Mouse (Mus musculus) embryonic facial prominence, embryonic 12.5 days (tissue): ENCODE results near the gene Scarb1. TPM values are rescaled to one million over a fixed set of nuclear protein-coding genes. Genes with fewer than 3 reads are reported as not detected.

ENCODE experiments used
- ATAC-seq: fragments of 200-750 bp; cut with Nextera tagmentation; 2 replicates; pipeline ENCODE4 v1.8.0; 2017; ENCODE audit not compliant: insufficient number of reproducible peaks, insufficient read depth, low FRiP score, low TSS enrichment
- H3K27ac ChIP-seq: fragments of 300-500 bp; sonication (generic); 2 replicates; pipeline ENCODE4 v1.5.1; 2016; ENCODE audit warnings: mild to moderate bottlenecking
- H3K27me3 ChIP-seq: fragments of 300-500 bp; sonication (generic); 2 replicates; pipeline ENCODE4 v1.6.1; 2016; ENCODE audit warnings: mild to moderate bottlenecking, moderate library complexity
- H3K36me3 ChIP-seq: fragments of 300-500 bp; sonication (generic); 2 replicates; pipeline ENCODE4 v1.6.1; 2016; ENCODE audit warnings: mild to moderate bottlenecking
- H3K4me1 ChIP-seq: fragments of 300-500 bp; sonication (generic); 2 replicates; pipeline ENCODE4 v1.6.1; 2016
- H3K4me2 ChIP-seq: fragments of 300-500 bp; sonication (generic); replicated peaks from 2 replicates; pipeline ENCODE4 v1.6.1; 2016; ENCODE audit warnings: mild to moderate bottlenecking, moderate library complexity
- H3K4me3 ChIP-seq: fragments of 300-500 bp; sonication (generic); 2 replicates; pipeline ENCODE4 v1.5.1; 2016; ENCODE audit warnings: mild to moderate bottlenecking
- H3K9ac ChIP-seq: fragments of 300-500 bp; sonication (generic); 2 replicates; pipeline ENCODE4 v1.6.1; 2016; ENCODE audit warnings: mild to moderate bottlenecking, moderate library complexity
- H3K9me3 ChIP-seq: fragments of 300-500 bp; sonication (generic); 2 replicates; pipeline ENCODE4 v1.6.1; 2016; ENCODE audit warnings: mild to moderate bottlenecking, moderate library complexity
- WGBS: fragments of 180-500 bp; shearing (Covaris S2); methylation state at CpG from one replicate; pipeline ENCODE4 v1.1.7; 2016; 5-methylcytosine and 5-hydroxymethylcytosine counted together
- polyA plus RNA-seq: library from polyadenylated mRNA; unstranded; fragments of >200 nt; fragmentation: Nextera tagmentation; extraction: Ambion mirVana; gene quantifications from 2 replicates; pipeline ENCODE4 v1.2.1, GENCODE M21; 2016

Gene Scarb1
- polyA plus RNA-seq, 1 experiment from 2014 or later, result 38.8 TPM

- Histone ChIP-seq H3K9me3 (no peaks in the 10 kb centered on the region), H3K4me1 (peaks cover 6% of the 10 kb centered on the region), H3K27ac (no peak overlapping the region), H3K9ac (no peak overlapping the region), H3K4me2 (no peak overlapping the region), H3K36me3 (no peaks in the 10 kb centered on the region), H3K4me3 (no peak overlapping the region), H3K27me3 (no peaks in the 10 kb centered on the region)
- 85% methylated on average over 8 of the region's 8 CpGs for WGBS
- ATAC-seq, result no peak
Observed at GRCm38 (mm10) chr5:125326351-125326750, 14.5 kb downstream of the Scarb1 start.

- H3K4me3 ChIP-seq, result no peak overlapping the region
- H3K27ac ChIP-seq, result no peak overlapping the region
- H3K9ac ChIP-seq, result no peak overlapping the region
- H3K36me3 ChIP-seq, result no peaks in the 10 kb centered on the region
- no peaks in the 10 kb centered on the region for H3K27me3 ChIP-seq
- no peaks in the 10 kb centered on the region for H3K9me3 ChIP-seq
- H3K4me1 ChIP-seq, result peaks cover 2% of the 10 kb centered on the region
- 80% methylated on average over 11 of the region's 11 CpGs for WGBS
- ATAC-seq, result no peak
- H3K4me2 ChIP-seq, result no peak overlapping the region
Observed at GRCm38 (mm10) chr5:125325931-125326330, 15.0 kb downstream of the Scarb1 start.

DNA sequence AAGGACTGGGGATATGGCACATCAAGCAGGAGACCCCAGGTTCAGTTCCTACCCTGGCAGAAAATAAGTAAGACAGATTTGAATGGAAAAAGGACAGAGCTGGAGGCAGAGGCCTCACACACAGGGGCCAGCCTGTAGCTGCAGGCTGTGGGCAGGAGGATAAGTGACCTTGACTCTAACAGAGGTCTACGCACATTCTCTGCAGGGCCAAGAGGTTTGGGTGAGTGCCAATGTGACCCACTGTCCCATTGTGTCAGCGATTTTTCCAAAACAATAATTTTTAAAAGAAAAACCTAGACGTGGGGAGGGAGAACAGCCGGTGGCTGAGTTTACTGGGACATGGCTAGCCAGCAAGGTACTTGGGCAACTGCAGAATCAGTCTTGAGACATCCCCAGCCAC, 15.6 kb downstream of the Scarb1 start:
- Histone ChIP-seq H3K27ac (no peak overlapping the region), H3K9ac (no peak overlapping the region), H3K9me3 (no peaks in the 10 kb centered on the region), H3K36me3 (no peaks in the 10 kb centered on the region), H3K4me3 (no peak overlapping the region), H3K4me2 (no peak overlapping the region), H3K27me3 (no peaks in the 10 kb centered on the region), H3K4me1 (no peaks in the 10 kb centered on the region)
- no peak for ATAC-seq
- WGBS, result 91% methylated on average over 4 of the region's 4 CpGs

GRCm38 (mm10) chr5:125323939-125324480, 16.9 kb downstream of the Scarb1 start:
- no peak overlapping the region for H3K27ac ChIP-seq
- H3K4me2 ChIP-seq, result no peak overlapping the region
- H3K9ac ChIP-seq, result no peak overlapping the region
- H3K27me3 ChIP-seq, result no peaks in the 10 kb centered on the region
- no peak for ATAC-seq
- H3K4me3 ChIP-seq, result no peak overlapping the region
- WGBS, result 79% methylated on average over 7 of the region's 7 CpGs
- no peaks in the 10 kb centered on the region for H3K36me3 ChIP-seq
- no peaks in the 10 kb centered on the region for H3K4me1 ChIP-seq
- no peaks in the 10 kb centered on the region for H3K9me3 ChIP-seq

- H3K27ac ChIP-seq, result no peak overlapping the region
- no peak overlapping the region for H3K9ac ChIP-seq
- H3K4me2 ChIP-seq, result no peak overlapping the region
- WGBS, result 91% methylated on average over 6 of the region's 6 CpGs
- no peak overlapping the region for H3K4me3 ChIP-seq
- no peaks in the 10 kb centered on the region for H3K36me3 ChIP-seq
- H3K27me3 ChIP-seq, result no peaks in the 10 kb centered on the region
- no peaks in the 10 kb centered on the region for H3K9me3 ChIP-seq
- no peaks in the 10 kb centered on the region for H3K4me1 ChIP-seq
- ATAC-seq, result no peak
Observed at GRCm38 (mm10) chr5:125323128-125323527, 17.8 kb downstream of the Scarb1 start.

DNA sequence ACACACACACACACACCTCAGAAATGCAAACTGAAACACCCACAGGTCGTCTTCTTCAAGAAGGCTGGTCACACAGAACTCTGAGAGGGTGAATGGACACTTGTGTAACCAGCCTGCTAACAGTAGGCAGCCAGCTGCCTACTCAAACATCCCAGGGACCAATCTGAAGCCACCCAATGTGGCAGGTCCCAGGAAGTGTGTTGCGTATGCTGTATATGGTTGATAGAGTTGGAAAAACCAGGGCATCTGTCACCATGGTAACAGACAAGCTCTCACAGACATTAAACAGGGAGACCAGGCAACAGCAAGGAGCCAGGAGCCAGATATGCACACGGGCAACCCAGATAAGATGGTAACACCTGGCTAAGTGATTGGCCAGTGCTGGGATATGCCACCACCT, 19.1 kb downstream of the Scarb1 start:
- Histone ChIP-seq H3K9me3 (no peaks in the 10 kb centered on the region), H3K9ac (no peak overlapping the region), H3K4me2 (no peak overlapping the region), H3K27ac (no peak overlapping the region), H3K36me3 (no peaks in the 10 kb centered on the region), H3K4me3 (no peak overlapping the region), H3K27me3 (no peaks in the 10 kb centered on the region), H3K4me1 (no peaks in the 10 kb centered on the region)
- WGBS, result 88% methylated on average over 3 of the region's 3 CpGs
- ATAC-seq, result no peak

DNA sequence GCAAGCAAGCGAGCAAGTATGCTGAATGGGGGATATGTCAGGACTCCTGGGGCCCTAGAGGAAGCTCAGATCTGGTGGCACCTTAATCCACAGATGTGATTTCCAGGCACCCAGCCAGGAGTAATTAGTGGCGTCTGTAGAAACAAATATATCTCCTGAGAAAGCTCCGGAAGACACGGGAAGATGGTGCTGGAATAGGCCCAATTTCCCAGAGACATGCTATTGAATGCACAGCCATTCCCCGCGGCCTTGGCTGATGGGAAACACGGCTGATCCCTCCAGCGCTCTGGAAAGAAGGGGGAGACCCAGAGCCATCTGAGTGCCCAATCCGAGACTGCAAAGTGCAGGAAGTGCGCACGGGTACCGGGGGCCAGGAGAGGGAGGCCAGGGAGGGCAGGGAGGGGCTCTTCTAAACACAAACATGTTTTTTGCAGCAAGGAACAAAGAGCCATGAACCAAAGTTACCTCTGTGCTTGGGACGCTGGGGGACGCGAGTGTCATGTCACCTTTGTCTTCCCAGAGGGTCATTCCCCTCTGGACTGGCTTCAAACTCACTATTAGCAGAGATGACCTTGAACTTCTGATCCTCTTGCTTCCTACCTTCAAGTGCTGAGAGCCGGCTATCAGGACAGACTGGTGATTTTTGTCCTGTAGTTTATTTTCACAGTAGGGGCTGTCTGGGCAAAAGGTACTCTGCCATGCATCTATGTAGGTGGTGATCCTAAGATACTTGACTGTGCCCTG, 21.7 kb downstream of the Scarb1 start:
- H3K4me1 ChIP-seq, result no peaks in the 10 kb centered on the region
- ATAC-seq, result no peak
- H3K27me3 ChIP-seq, result no peaks in the 10 kb centered on the region
- no peak overlapping the region for H3K4me2 ChIP-seq
- no peaks in the 10 kb centered on the region for H3K36me3 ChIP-seq
- no peaks in the 10 kb centered on the region for H3K9me3 ChIP-seq
- H3K27ac ChIP-seq, result no peak overlapping the region
- no peak overlapping the region for H3K4me3 ChIP-seq
- WGBS, result 86% methylated on average over 16 of the region's 16 CpGs
- no peak overlapping the region for H3K9ac ChIP-seq

- H3K4me3 ChIP-seq, result no peak overlapping the region
- no peaks in the 10 kb centered on the region for H3K9me3 ChIP-seq
- H3K4me1 ChIP-seq, result no peaks in the 10 kb centered on the region
- no peak overlapping the region for H3K4me2 ChIP-seq
- ATAC-seq, result no peak
- no peak overlapping the region for H3K27ac ChIP-seq
- no peak overlapping the region for H3K9ac ChIP-seq
- no peaks in the 10 kb centered on the region for H3K36me3 ChIP-seq
- 91% methylated on average over 8 of the region's 8 CpGs for WGBS
- no peaks in the 10 kb centered on the region for H3K27me3 ChIP-seq
Observed at GRCm38 (mm10) chr5:125317953-125318352, 22.9 kb downstream of the Scarb1 start.

DNA sequence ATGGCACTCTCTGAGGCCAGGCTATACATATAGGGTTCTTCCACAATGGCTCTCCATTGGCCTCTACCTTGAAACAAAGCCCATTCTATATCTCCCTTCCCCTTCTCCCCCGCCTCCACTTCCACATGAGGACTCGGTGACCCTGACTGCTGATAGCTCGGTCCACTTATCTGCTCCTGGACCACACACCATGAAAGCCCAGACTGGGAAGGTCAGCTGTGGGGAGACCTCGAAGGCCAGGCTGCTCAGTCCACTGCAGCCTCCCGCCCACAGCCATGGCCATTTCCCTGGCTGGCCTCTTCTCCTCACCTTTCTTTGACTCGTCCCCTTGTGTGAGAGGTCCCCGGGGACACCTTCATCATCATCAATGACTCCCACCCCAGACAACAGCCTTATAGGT, 23.6 kb downstream of the Scarb1 start:
- no peak overlapping the region for H3K4me3 ChIP-seq
- 76% methylated on average over 7 of the region's 7 CpGs for WGBS

DNA sequence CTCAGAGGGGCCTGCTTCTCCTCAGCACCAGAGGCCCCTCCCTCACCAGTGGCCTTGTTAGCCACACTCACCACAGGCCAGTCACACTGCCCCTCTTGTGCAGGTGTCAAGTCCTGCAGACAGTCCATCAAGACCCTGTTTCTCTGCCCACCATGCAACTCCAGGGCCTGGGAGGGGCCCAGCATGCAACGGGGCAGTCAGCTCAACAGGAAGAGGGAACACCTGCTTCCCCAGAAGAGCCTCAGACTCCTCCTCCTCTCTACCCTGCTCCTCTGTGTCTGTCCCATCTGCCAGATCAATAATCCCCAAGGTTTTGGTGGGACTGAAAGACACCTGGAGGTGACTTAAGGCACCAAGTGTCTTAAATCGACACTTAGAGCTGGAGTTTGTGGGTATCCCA, 24.1 kb downstream of the Scarb1 start:
- ATAC-seq, result no peak
- Histone ChIP-seq H3K27me3 (no peaks in the 10 kb centered on the region), H3K9me3 (no peaks in the 10 kb centered on the region), H3K36me3 (no peaks in the 10 kb centered on the region), H3K4me2 (no peak overlapping the region), H3K4me1 (no peaks in the 10 kb centered on the region), H3K27ac (no peak overlapping the region), H3K9ac (no peak overlapping the region), H3K4me3 (no peak overlapping the region)
- WGBS, result 85% methylated on average over 2 of the region's 2 CpGs

More for the DNA sequence above, 23.6 kb downstream of the Scarb1 start:
- Histone ChIP-seq H3K9me3 (no peaks in the 10 kb centered on the region), H3K27ac (no peak overlapping the region), H3K36me3 (no peaks in the 10 kb centered on the region), H3K9ac (no peak overlapping the region), H3K27me3 (no peaks in the 10 kb centered on the region), H3K4me1 (no peaks in the 10 kb centered on the region), H3K4me2 (no peak overlapping the region)
- no peak for ATAC-seq

- H3K4me1 ChIP-seq, result no peaks in the 10 kb centered on the region
- no peaks in the 10 kb centered on the region for H3K36me3 ChIP-seq
- H3K9me3 ChIP-seq, result no peaks in the 10 kb centered on the region
- H3K4me2 ChIP-seq, result no peak overlapping the region
- no peaks in the 10 kb centered on the region for H3K27me3 ChIP-seq
- WGBS, result 73% methylated on average over 1 of the region's 1 CpGs
- ATAC-seq, result no peak
- H3K27ac ChIP-seq, result no peak overlapping the region
- no peak overlapping the region for H3K4me3 ChIP-seq
- no peak overlapping the region for H3K9ac ChIP-seq
Observed at GRCm38 (mm10) chr5:125315110-125315509, 25.8 kb downstream of the Scarb1 start.

GRCm38 (mm10) chr5:125313991-125314390, 26.9 kb downstream of the Scarb1 start:
- H3K4me1 ChIP-seq, result no peaks in the 10 kb centered on the region
- H3K27ac ChIP-seq, result no peak overlapping the region
- 86% methylated on average over 11 of the region's 11 CpGs for WGBS
- no peak overlapping the region for H3K4me3 ChIP-seq
- H3K9me3 ChIP-seq, result no peaks in the 10 kb centered on the region
- no peaks in the 10 kb centered on the region for H3K36me3 ChIP-seq
- no peak overlapping the region for H3K4me2 ChIP-seq
- no peak overlapping the region for H3K9ac ChIP-seq
- no peaks in the 10 kb centered on the region for H3K27me3 ChIP-seq
- no peak for ATAC-seq
